Mouse (Mus musculus) kidney, adult 2 months (tissue): ENCODE data around the gene Trp53. TPM values are rescaled to one million over a fixed set of nuclear protein-coding genes. Genes with fewer than 3 reads are reported as not detected.

Experiments
- DNase-seq: peaks from one replicate; pipeline ENCODE4 v3.0.0; 2021
- H3K27ac ChIP-seq: fragments of 200-500 bp; 2 replicates; pipeline ENCODE4 v1.5.1; 2012; ENCODE audit warnings: low read depth, low read length, control low read depth, inconsistent platforms; ENCODE audit not compliant: insufficient read depth
- H3K27me3 ChIP-seq: fragments of 200-500 bp; replicated peaks from 2 replicates; pipeline ENCODE4 v1.6.1; 2012; ENCODE audit warnings: mild to moderate bottlenecking, moderate library complexity, low read length, inconsistent platforms; ENCODE audit not compliant: control insufficient read depth, insufficient read depth
- H3K36me3 ChIP-seq: fragments of 200-500 bp; 2 replicates; pipeline ENCODE4 v1.6.1; 2012; ENCODE audit warnings: mild to moderate bottlenecking, moderate library complexity, low read length, inconsistent platforms; ENCODE audit not compliant: control insufficient read depth, insufficient read depth
- H3K4me1 ChIP-seq: fragments of 200-500 bp; 2 replicates; pipeline ENCODE4 v1.6.1; 2011; ENCODE audit warnings: low read length; ENCODE audit not compliant: control insufficient read depth, insufficient read depth
- H3K4me3 ChIP-seq: fragments of 200-500 bp; 2 replicates; pipeline ENCODE4 v1.5.1; 2011; ENCODE audit warnings: mild to moderate bottlenecking, low read depth, low read length, control low read depth; ENCODE audit not compliant: insufficient read depth
- CTCF ChIP-seq: fragments of 200-500 bp; conservative IDR thresholded peaks from 2 replicates; pipeline ENCODE4 v1.5.1; 2011; ENCODE audit warnings: low read depth, mild to moderate bottlenecking, control low read depth, low read length, moderate library complexity, mixed read lengths; ENCODE audit not compliant: insufficient read depth, insufficient read length
- POLR2A ChIP-seq: fragments of 200-500 bp; IDR thresholded peaks from one replicate; pipeline ENCODE4 v1.6.1; 2011; ENCODE audit warnings: low read depth, low read length, control low read depth
- WGBS: fragments of 180-500 bp; shearing (Covaris S2); methylation state at CpG from one replicate; pipeline ENCODE4 v1.1.7; 2018; 5-methylcytosine and 5-hydroxymethylcytosine counted together
- polyA plus RNA-seq: library from polyadenylated mRNA; depleted of rRNA; stranded (reverse); fragments of >200 nt; gene quantifications from 2 replicates; pipeline ENCODE4 v1.2.3, GENCODE M21; 2012

The Trp53 gene
- polyA plus RNA-seq, 1 experiment: 48.5 TPM

DNA sequence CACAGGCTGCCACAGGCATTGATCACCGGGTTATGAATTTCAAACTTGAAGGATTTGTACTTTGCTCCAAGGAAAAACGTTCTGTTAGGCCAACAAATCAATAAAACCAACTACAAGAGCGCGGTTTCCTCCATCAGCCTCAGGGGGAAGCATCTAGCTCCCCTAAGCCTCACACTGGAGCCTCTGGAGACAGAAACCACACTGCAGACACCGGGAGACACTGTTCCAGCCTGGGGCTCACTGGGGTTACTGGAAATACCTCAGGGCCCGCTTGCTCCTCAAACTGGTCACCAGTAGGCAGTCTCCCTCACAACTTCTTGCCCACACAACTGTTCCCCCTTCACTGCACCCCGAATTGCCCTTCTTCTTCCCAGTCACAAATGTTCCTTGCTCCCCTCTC, 34.2 kb upstream of the Trp53 start:
- Histone ChIP-seq H3K27me3 (no peaks in the 10 kb centered on the region), H3K36me3 (no peaks in the 10 kb centered on the region), H3K4me1 (peaks cover 7% of the 10 kb centered on the region; the same call in 1 of the 2 replicates), H3K4me3 (peak overlapping the region; percentile 33; the same call in 1 of the 2 replicates), H3K27ac (no peak overlapping the region)
- 32% methylated on average over 7 of the region's 7 CpGs for WGBS
- TF ChIP-seq CTCF (no peak), POLR2A (no peak)
- peak; percentile 8 for DNase-seq

DNA sequence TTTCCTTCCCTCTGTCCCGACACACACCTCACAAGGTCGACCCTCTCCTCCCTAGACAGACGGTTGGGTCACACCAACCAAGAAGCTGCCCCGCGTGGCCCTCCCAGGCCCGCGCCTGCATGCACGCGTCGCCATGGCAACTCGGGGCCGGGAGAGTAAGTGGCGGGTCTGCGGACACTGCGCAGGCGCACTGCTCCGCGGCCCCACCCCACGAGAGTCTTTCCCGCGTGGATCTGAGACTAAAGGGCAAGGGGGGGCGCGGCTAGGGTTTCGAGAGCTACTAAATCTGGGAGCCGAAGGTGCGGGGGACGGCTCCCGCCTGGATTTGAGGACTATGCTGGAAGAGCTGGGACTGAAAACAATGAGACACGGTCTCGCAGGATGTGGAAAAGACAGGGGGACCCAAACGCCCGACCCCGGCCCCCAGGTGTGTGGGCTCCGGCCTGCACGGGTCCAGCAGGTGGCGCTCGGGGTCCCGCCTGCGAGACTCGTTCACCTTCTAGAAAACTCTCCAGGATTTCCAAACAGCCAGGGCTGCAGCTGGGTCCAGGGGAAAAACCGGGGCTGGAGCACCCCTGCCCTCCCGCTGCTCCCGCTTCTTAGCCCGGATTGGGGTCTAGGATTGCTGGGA, 33.6 kb upstream of the Trp53 start:
- Histone ChIP-seq H3K4me1 (peaks cover 7% of the 10 kb centered on the region; the same call in 1 of the 2 replicates), H3K36me3 (no peaks in the 10 kb centered on the region), H3K27me3 (no peaks in the 10 kb centered on the region), H3K4me3 (peak overlapping the region; percentile 33), H3K27ac (no peak overlapping the region)
- peak; percentile 79 for DNase-seq
- WGBS: under 1% methylated on average over 44 of the region's 44 CpGs
- TF ChIP-seq POLR2A: no peak
- TF ChIP-seq CTCF: peak; percentile 47; the same call in 1 of the 2 replicates

GRCm38 (mm10) chr11:69547071-69547470, 33.1 kb upstream of the Trp53 start:
- DNase-seq: peak; percentile 57
- H3K27ac ChIP-seq: no peak overlapping the region

GRCm38 (mm10) chr11:69549060-69549656, 31.0 kb upstream of the Trp53 start, which contains the start of gene Dnah2:
Gene Dnah2, minus strand, starts transcription at chr11:69549110.
- WGBS: 62% methylated on average over 12 of the region's 12 CpGs
- H3K36me3 ChIP-seq: no peaks in the 10 kb centered on the region
- no peaks in the 10 kb centered on the region for H3K27me3 ChIP-seq
- H3K4me3 ChIP-seq: no peak within 1 kb of the TSS
- peaks cover 7% of the 10 kb centered on the region; the same call in 1 of the 2 replicates for H3K4me1 ChIP-seq
- TF ChIP-seq POLR2A (no peak), CTCF (no peak)
- DNase-seq: no peak
- H3K27ac ChIP-seq: no peak within 1 kb of the TSS

More at GRCm38 (mm10) chr11:69547071-69547470, 33.1 kb upstream of the Trp53 start:
- TF ChIP-seq CTCF (peak; percentile 55), POLR2A (no peak)
- H3K4me1 ChIP-seq: peaks cover 7% of the 10 kb centered on the region; the same call in 1 of the 2 replicates
- 4% methylated on average over 15 of the region's 15 CpGs for WGBS
- H3K27me3 ChIP-seq: no peaks in the 10 kb centered on the region
- H3K36me3 ChIP-seq: no peaks in the 10 kb centered on the region
- H3K4me3 ChIP-seq: peak overlapping the region; percentile 33

GRCm38 (mm10) chr11:69551310-69551709, 28.8 kb upstream of the Trp53 start:
- WGBS: 68% methylated on average over 4 of the region's 4 CpGs
- H3K4me3 ChIP-seq: no peak overlapping the region
- H3K27me3 ChIP-seq: no peaks in the 10 kb centered on the region
- peaks cover 7% of the 10 kb centered on the region; the same call in 1 of the 2 replicates for H3K4me1 ChIP-seq
- no peak overlapping the region for H3K27ac ChIP-seq
- no peak for TF ChIP-seq CTCF
- no peak for TF ChIP-seq POLR2A
- H3K36me3 ChIP-seq: no peaks in the 10 kb centered on the region
- DNase-seq: no peak

DNA sequence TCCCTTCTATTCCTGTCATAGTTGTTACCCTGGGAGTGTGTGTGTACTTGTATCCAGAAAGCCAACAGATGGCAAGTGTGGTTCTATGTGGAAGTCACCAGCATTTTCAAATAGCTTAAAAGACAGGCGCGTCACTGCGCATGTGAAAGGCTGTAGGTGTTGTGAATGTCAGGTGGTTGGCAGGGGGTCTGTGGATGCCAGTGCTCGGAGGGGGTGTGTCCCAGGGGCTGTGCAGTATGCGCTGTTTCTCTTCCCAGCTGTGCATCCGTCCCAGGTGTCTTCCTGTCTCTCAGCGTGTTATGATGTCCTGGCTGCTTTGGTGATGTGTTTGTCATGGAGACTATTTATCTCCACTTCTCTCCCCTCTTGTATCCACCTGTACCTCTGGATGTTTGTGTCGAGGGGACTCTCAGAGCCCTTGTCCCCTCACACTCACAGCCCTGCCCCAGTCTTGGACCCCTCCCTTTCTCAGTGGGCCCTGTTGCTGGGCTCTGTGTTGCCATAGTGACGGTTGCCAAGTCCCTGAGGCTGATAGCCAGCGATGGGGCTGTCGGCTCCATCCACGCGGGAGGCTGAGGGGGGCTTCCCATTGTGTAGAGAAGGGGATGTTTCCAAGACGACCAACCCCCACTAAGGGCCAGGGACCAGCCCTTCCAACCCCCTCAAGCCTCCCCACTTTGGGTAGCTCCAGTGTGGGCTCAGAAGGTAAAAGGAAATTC, 27.4 kb upstream of the Trp53 start:
- no peak for DNase-seq
- H3K27me3 ChIP-seq: no peaks in the 10 kb centered on the region
- H3K4me3 ChIP-seq: no peak overlapping the region
- WGBS: 31% methylated on average over 14 of the region's 14 CpGs
- H3K4me1 ChIP-seq: no peaks in the 10 kb centered on the region
- H3K36me3 ChIP-seq: no peaks in the 10 kb centered on the region
- H3K27ac ChIP-seq: no peak overlapping the region
- TF ChIP-seq CTCF: no peak
- TF ChIP-seq POLR2A: no peak

GRCm38 (mm10) chr11:69553341-69553721, 26.8 kb upstream of the Trp53 start:
- Histone ChIP-seq H3K27ac (no peak overlapping the region), H3K4me1 (no peaks in the 10 kb centered on the region), H3K36me3 (no peaks in the 10 kb centered on the region), H3K27me3 (no peaks in the 10 kb centered on the region), H3K4me3 (no peak overlapping the region)
- WGBS: 29% methylated on average over 2 of the region's 2 CpGs
- TF ChIP-seq POLR2A (no peak), CTCF (no peak)
- DNase-seq: no peak
